Mouse (Mus musculus) layer of hippocampus, adult 18-20 months (tissue): Measurements from ENCODE around the gene Hist2h3c2. TPM values are rescaled to one million over a fixed set of nuclear protein-coding genes. Genes with fewer than 3 reads are reported as not detected.
"Not testable (repeated sequence)": the region's sequence is repeated elsewhere in the genome, so short reads cannot be mapped to it uniquely, and the experiment has no call there.

Source experiments
- DNase-seq, 2 experiments: peaks; one replicate each; pipeline ENCODE4 v3.0.0; 2022; ENCODE audit warnings: low spot score in 2 of 2
- long read RNA-seq: library from polyadenylated mRNA; stranded (forward); transcript quantifications from one replicate; pipeline ENCODE4 v2.0.0, GENCODE M21; 2021
- total RNA-seq, 2 experiments: library from RNA; stranded (reverse); gene quantifications; 2 replicates each; pipeline ENCODE4 v1.2.3; 2021

The Hist2h3c2 gene
- 10 to 100 TPM in 1 of 2 experiments, 1 to 10 TPM in 1; 7.7 to 11.1 TPM for total RNA-seq
- long read RNA-seq, partial matches to known transcripts: 0 of 2 reads
- long read RNA-seq, other reads (novel, unspliced or antisense): 0 of 2 reads

DNA sequence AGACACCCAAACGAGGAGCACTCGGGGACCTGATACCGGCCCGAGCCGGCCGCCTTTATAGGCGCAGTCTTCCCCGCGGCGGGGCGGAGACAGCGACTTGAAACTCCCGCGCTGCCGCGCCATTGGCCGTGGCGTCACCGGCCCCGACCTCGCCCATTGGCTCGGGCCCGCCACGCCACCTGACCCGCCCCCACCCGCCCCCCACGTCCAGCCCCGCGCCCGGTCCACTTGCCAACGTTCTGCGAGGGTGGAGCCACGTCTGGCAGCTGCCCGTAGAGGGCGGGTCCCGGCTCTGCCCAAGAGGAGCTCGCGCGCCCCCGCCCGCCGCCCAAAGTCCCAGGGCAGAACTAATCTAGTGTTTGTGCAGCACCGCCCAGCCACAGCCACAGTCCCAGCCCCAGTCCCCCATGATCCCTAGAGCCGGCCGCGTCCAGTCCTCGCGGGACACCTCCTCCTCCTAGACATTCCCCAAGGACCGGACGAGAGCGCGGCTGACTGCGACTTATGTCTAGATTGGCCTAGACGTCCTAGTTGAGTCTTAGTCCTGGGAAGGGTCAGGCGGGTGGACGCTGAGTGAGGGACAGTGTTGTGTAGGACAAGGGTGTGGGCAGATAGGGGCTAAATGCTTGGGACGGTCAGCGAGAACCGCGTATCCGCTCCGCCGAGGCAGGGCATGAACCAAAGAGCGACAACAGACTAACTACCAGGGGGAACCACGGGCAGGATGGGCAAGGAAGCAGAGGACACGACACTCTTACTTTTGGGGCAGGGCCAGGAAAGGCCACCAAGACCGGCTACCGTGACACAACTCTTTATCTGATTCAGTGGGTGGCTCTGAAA lies at the start of gene Hist2h3c2:
Gene Hist2h3c2, minus strand, starts transcription at position 174 of the 840 bp plus-strand sequence.
- DNase-seq: peak in 1 of 2 experiments; percentile 45

- not testable (repeated sequence) for DNase-seq
Measured at GRCm38 (mm10) chr3:96287334-96287733, 48.4 kb upstream of the Hist2h3c2 start.

- peak in 1 of 2 experiments; percentile 59 for DNase-seq
Measured at GRCm38 (mm10) chr3:96284457-96284856, 45.5 kb upstream of the Hist2h3c2 start.

GRCm38 (mm10) chr3:96280660-96281059 lies 41.7 kb upstream of the Hist2h3c2 start:
- DNase-seq: no peak

DNA sequence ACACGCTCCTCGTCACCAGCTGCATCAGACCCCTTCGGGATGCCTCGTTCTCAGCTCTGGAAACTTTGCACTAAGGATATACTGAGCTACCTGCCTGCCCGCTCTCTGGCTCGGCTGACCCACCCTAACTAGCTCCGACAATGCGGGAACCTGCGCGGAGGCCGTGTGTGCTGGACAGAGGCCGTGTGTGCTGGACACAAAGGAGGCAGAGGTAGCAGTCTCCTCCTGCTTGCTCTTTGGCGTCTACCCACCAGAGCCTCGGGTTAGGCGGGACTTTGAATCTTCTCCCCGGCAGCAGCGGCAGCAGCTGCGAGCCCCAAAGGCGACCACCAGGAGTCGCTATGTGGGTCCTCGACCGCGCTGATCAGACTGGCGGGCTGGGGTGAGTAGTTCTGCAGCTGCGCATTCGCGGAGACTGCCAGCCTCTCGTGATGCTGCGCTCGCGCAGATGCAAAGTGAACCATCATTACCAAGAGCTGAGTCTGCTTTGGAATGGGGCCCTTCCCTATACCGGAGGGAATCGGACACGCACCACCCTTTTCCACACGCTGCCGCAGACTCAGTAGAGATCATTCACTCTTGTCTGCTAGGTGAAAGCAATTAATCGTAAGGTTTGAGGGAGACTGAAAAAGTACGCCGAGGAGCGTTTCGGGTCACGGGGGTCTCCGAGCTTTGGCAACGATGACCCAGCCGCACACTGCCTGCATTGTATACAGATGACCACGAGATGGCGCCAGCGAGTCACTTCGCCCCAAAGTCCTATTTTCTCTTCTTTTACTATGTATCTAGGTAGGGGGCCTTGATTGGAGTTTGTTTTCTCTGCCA lies 39.1 kb upstream of the Hist2h3c2 start:
- peak; percentile 92 to 94 for DNase-seq

- DNase-seq: peak in 1 of 2 experiments; percentile 50
Measured at GRCm38 (mm10) chr3:96277428-96277799, 38.5 kb upstream of the Hist2h3c2 start.

- no peak for DNase-seq
Measured at GRCm38 (mm10) chr3:96273591-96274465, 34.9 kb upstream of the Hist2h3c2 start.

DNA sequence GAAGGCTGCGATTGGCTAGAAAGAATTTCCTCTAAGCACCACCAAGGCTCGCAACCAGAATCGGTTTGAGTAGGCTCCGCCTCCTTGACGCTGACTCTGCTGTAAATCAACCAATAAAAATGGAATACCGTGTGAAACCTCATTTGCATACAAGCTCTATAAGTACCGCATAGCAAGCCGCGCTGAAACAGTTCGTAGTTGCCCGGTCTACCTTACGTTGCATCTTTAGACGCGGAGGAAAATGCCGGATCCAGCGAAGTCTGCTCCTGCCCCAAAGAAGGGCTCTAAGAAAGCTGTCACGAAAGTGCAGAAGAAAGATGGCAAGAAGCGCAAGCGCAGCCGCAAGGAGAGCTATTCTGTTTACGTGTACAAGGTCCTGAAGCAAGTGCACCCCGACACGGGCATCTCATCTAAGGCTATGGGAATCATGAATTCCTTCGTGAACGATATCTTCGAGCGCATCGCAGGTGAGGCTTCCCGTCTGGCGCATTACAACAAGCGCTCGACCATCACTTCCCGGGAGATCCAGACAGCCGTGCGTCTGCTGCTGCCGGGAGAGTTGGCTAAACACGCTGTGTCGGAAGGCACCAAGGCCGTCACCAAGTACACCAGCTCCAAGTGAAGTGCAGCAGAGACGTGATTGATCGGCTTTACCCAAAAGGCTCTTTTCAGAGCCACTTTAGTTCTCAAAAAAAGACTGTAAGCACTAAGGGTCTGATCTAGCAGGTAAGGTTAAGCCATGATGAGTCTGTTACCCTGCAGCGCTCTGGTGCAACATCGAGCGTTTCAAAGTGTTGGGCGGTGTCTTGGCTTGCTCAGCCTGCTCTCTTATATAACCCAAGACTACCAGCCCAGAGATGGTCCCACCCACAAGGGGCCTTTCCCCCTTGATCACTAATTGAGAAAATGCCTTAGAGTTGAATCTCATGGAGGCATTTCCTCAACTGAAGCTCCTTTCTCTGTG lies 30.9 kb upstream of the Hist2h3c2 start, which contains the start of gene Hist2h2bb:
Gene Hist2h2bb, plus strand, starts transcription at position 242 of the 964 bp plus-strand sequence.
- peak; percentile 92 to 98 for DNase-seq

GRCm38 (mm10) chr3:96268776-96269378 lies 29.9 kb upstream of the Hist2h3c2 start:
- peak in 1 of 2 experiments; percentile 47 for DNase-seq

GRCm38 (mm10) chr3:96268051-96268775 lies 29.3 kb upstream of the Hist2h3c2 start, which contains the start of gene Hist2h3b:
Gene Hist2h3b (plus strand): TSS chr3:96268654.
- peak; percentile 70 to 91 for DNase-seq

- DNase-seq: no peak
Measured at GRCm38 (mm10) chr3:96267541-96267940, 28.6 kb upstream of the Hist2h3c2 start.

DNA sequence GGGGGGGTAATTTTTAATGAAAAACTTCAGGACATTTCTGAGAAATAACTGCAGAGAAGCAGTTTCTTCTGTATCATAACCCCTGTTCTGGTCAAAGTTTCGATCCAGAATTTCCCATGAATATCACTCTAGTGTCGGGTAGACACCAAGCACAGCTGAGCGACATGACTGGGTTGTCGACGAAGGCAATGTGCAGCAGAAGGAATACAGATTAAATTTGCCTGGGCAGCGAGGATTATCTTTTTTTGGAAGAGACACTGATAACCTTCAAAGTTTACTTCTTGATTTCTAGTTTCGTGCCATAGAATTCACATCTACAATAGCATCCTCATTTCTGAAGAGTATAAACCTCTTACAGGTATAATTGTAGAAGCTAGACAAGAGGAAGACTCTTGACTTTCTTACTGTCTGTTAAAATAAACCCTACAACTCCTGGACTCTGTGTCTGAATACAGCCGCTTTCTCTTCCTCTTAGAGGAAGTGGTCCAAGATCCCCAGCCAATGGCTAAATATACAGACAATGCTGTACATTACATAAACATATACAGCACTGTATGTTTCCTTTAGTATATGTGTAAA lies 27.3 kb upstream of the Hist2h3c2 start:
- DNase-seq: no peak

DNA sequence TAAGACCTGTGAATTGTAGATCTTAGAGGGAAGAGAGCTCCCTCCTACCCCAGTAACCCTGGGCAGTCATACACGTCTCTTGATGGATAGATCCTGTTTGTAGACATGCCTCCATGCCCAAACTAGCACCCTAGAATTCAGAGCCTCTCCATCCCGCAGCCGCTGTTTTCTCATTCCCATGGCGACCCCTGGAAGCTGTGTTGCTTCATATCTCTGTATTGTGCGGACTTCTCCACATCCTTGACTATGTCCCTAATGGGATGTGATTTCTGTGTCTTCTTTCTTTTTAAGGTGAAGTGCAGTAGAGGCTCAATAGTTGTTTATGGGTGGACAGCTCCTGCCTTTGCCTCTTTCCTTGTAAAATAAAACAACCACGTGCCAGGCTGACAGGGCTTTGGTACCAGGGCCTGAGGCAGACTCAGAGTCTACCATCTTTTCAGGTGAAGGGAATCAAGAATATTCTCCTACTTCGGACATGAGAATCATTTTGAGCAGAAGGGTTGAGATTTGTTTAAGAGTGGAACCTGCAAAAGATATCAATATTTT lies 25.6 kb upstream of the Hist2h3c2 start:
- DNase-seq: no peak

GRCm38 (mm10) chr3:96263558-96264403 lies 24.9 kb upstream of the Hist2h3c2 start:
- DNase-seq: no peak

DNA sequence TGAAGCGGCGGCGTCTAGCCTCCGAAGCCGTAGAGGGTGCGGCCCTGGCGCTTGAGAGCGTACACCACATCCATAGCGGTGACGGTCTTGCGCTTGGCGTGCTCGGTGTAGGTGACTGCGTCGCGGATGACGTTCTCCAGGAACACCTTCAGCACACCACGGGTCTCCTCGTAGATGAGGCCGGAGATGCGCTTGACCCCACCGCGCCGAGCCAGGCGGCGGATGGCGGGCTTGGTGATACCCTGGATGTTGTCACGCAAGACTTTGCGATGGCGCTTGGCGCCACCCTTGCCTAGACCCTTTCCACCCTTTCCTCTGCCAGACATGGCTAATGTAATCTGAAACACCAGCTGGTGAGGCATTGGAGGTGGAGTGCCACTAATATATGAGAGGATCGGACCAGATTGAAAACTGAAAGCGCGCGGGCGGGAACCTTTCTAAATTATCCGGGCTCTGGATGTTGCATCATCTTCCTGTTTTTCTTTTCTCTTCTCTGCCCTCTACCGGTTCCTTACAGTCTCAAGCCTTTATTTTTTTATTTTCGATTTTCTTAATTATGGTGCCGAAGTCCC lies 24.1 kb upstream of the Hist2h3c2 start, which contains the start of gene Hist2h4:
Gene Hist2h4, minus strand, starts transcription at position 333 of the 572 bp plus-strand sequence.
- DNase-seq: peak; percentile 95 to 99

GRCm38 (mm10) chr3:96262216-96262875 lies 23.4 kb upstream of the Hist2h3c2 start:
- DNase-seq: peak; percentile 79 to 85
